Mouse (Mus musculus): ENCODE data around the gene Srrt.

- TF ChIP-seq CTCF (conservative IDR thresholded peaks at IDR 0.05; ENCODE audit: low read length) (no peak), NANOG (IDR thresholded peaks at IDR 0.05; ENCODE audit: borderline replicate concordance, low read length) (no peak)
Measured at GRCm38 (mm10) chr5:137318570-137318969, 11.1 kb upstream of the Srrt start.

All from E14TG2a.4 (cell line).